Mouse (Mus musculus) neutrophil, adult 5-6 weeks (primary cell): ENCODE measurements around the gene Csf1. TPM values are rescaled to one million over a fixed set of nuclear protein-coding genes. Genes with fewer than 3 reads are reported as not detected.

Experiments used
- ATAC-seq: fragments of 151-379, 151-347 bp; 2 replicates; pipeline ENCODE4 v1.8.0; 2017; ENCODE audit warnings: mild to moderate bottlenecking, moderate TSS enrichment; ENCODE audit not compliant: insufficient number of reproducible peaks, poor library complexity, low FRiP score, severe bottlenecking; ENCODE audit errors: extremely low read depth
- total RNA-seq: library from RNA; stranded (forward); fragments of 200-1000 nt; gene quantifications from 2 replicates; pipeline ENCODE4 v1.2.3, GENCODE M21; 2017

Csf1 gene
- 94.7 and 94.9 TPM in 2 replicates for total RNA-seq

DNA sequence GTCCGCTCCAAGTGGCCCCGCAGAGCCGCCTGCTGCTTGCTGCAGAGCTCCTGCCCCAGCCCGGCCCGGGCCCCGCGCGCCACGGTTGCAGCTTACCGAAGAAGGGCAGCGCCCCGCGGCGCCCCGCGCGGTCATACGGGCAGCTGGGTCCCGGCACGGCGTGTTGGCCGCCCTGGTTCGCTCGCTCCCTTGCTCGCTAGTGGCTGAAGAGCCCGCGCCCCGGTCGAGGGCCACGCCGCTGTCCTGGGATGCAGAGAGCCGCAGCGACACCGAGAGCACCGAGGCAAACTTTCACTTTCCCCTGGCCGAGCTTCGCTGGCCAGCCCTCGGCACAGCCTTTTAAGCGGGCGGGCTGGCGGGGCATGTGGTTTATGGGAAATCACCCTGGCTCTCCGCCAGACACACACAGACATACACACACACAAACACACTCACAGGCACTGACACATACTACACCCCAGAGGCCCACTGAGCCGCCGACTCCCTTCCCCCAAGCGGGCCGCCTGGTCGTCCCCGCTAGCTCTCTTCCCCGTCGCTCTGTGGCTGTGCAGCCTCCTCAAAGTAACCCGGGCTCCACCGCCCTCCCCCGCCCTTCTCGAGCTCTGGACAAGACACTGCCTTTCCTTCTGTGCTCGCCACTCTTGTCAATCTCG, at the start of gene Csf1:
Csf1 (minus strand) TSS at position 541 of the 653 bp plus-strand sequence.
- ATAC-seq: peak; percentile 75

DNA sequence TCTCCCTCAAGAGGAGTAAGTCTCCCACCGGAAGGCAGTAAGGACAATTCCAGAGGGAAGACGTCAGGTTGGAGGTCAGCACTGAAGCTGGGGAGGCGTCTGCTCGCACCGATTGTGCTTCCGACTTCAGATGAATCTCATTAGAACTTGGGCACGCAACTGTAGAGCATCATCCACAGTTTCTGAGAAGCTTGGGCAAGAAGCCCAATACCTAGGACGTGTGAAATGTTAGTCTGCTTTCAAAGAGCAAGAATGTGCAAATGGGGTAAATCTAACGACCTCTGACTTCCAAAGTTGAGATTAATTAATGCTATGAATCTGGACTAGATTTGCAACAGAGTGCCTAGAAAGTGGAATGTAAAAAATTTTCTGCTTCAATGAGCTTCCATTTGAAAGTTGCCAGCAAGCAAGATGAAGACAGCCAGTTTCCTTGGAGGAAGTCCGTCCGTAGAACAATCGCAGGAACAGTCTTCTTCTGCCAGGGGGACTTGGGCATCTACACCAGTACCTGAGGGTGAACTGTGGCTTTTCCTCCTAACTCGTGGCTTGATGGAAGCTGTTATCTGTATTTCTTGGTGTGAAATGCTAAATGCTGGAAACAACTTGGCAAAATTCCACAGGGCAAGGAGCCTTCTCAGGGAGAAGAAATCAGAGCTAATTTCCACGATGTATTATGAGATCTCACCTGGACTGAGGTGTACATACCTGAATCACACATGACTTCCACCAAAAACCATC, 47.9 kb upstream of the Csf1 start:
- no peak for ATAC-seq

DNA sequence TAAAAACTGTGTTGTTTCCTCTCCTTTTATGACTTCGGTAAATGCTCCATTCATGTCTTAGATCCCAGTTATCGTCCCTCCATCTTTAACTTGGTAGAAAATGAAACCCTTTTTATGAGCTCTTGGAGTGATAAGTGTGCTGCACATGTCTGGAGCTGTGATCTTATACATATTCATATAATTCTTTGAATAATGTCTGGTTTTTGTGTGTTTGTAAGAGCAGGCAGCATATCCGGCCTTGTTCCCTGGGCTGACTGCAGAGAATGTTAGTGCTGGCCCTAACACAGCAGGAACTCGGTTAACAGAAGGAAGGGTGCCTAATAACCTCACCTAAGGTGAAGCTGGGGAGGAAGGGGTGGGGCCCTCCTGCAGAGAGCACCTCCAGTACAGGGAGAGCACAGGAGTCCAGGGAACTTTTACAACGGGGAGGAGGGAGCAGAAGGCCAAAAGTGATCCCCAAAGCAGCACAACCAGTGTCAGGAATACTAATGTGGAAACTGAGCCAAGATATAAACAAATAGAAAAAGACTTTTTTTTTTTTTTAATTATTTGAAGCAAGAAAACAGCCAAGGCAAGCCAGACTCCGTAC, 47.2 kb upstream of the Csf1 start:
- ATAC-seq: no peak

DNA sequence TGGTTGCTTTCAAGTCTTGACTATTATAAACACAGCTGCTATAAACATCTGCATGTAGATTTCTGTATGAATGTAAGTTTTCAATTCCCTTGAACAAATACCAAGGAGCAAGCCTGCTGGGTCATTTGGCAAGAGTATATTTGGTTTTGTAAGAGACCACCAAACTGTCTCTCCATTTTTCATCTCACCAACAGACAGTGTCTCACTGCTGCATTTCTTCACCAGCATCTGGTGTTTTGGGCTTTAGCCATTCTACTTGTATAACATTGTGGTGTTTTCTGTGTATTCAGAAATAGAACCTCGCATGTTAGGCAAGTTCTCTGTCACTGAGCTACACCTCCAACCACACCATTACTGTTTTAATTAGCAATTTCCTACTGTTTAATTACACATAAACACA, 46.6 kb upstream of the Csf1 start:
- no peak for ATAC-seq

DNA sequence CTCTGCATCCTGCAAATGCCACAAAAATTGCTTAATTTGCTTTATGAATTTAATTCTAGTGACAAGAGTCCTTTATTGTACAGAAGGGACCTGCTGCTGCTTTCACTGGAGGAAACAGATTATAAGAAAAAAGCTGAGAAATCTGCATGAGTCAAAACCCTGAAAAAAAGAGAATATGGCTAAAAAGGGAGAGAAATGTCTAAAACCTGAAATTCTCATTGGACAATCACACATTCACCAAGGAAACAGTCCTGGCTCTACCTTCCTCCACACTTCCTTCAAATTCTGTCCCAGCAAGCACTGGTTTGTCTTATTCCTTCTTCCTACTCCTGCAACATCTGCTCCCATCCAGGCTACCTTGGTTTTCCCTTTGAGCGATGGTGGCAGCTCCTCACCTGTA, 44.5 kb upstream of the Csf1 start:
- no peak for ATAC-seq

DNA sequence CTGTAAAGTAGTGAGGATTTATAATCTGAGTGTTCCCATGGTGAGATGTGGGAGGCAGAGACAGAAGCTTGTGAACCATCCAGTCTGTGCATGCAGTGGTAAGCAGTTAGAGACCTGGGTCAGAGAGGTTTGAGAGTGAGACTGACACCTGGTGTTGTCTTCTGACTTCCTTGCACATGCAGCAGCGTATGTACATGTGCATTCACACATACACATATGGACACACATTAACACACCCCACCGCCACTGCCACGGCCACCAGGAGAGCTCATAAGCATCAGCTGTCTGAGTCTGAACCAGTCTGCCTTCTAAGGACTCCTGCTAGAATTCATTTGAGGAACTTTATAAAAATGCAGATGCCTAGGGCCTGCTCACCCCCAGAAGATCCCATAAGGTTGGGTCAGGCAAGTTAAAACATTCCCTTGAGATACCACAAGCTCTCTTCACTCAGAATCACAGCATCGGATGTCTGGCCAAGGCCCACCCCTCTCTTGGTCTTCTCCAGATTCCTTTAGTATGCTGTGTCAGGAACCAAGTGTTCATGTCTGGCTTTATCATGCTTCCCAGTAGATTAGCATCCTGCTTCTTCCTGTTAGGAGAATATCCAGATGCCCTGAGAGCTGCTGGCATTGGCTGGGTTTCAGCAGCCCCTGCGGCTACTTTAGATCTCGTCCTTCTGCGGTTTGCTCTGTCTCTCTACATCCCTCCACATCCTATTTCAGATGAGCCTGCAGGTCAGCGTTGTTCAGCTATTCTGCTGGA, 42.1 kb upstream of the Csf1 start:
- ATAC-seq: no peak

DNA sequence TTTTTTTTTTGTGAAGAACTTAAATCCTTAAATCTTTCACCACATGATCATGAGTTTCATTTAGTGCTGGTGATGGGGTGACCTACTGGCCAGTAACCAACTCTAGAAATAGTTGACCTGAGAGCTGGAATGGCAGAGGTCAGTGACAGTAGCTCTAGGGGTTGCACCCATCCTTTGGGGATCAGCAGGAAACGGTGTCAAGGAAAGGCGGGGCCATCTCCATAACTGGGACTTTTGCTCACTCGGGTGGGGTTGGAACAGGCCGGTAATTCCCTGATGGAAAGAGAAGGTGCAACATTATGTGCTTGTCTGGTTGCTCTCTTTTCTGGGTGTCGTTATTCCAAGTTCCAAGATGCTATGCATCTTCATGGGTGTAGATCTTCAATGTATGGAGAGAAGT, 38.7 kb upstream of the Csf1 start:
- no peak for ATAC-seq

DNA sequence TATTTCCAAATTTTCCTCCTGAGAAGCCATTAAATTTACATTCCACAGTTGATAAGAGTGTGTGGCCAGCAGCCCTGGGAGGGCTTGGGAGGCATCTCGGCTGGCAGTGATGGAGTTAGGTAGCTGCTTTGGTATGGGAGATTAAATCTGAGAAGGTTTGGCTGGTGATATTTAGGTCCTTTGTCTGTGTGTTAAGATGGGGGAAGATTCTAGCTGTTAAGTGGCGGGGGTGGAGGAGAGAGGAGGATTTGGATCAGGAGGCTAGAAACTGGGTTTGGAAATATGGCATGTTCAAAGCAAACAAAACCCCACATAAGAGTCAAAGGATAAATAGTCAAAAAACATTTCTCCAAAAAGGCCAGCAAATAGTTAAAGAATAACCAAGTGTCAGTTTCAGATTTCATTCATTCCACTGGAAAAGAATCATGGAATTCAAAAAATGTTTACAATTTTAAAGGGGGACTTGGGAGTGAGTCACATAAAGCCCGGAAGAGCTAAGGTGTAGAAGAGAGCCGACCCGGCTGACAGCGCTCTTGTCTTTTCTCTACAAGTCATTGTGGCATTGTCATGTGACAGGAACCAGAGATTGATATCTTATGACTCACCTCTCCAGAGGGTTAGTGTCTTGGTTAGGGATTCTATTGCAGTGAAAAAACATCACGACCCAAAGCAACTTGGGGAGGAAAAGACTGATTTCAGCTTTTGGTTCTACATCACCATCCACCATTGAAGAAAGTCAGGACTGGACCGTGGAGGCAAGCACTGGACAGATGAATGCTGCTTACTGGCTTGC, 36.1 kb upstream of the Csf1 start:
- peak; percentile 53; the same call in 1 of the 2 replicates for ATAC-seq

DNA sequence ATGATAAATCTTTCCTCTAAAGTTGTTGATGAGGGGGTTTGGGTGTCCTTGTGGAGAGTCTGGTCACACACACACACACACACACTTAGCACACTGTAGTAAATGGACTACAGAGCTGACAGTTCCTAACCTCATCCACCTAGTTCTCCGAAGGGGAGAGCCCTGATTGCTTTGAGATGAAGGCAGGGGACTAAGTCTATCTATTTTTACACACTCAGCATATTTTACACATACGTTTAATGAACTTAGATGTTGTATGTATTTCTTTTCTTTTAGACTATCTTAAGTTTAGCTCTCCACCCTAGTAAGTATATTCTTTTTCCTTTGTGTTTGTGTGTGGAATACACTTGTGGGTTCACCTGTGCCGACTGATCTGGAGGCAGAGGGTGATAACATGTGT, 34.6 kb upstream of the Csf1 start:
- no peak for ATAC-seq

DNA sequence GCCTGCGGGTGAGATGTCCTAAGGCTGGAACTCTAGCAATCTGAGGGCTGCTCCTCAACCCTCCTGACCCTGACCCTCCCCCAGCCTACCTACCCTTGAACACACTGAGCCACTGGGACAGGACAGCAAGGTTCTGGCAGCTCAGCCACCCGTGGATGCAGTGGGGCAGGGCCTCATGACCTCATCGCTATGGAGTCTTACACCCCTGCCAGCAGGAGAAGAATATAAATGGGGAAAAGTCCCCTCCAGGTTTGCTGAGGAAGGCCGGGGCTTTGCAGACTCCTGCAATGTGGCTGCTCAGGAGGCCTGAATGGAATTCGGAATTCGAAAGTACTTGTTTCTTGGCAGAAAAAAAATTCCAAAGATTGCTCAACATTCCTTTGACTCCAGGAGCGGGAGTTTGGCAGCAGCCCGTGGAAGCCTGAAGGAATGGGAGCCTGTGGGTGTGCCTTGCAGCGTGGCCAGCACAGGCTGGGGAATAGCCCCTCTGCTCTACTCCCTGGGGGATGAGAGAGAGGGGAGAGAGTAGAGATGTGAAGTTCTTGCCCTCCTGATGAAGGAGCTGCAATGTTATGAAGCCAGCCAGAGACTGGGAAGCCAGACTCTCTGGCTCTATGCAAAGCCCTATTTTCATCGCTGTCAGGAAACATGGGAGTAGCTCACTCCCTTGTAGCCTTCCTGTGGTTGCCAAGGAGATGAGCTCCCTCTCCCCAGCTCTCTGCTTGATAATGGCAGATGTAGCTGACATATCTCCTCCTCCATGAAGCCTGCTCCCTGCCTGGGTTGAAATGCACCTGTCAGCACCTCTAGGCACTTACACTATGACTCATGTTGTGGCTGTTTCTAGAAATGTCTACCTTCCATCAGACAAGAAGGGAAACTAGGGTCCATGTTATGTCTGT, 33.3 kb upstream of the Csf1 start:
- ATAC-seq: no peak

DNA sequence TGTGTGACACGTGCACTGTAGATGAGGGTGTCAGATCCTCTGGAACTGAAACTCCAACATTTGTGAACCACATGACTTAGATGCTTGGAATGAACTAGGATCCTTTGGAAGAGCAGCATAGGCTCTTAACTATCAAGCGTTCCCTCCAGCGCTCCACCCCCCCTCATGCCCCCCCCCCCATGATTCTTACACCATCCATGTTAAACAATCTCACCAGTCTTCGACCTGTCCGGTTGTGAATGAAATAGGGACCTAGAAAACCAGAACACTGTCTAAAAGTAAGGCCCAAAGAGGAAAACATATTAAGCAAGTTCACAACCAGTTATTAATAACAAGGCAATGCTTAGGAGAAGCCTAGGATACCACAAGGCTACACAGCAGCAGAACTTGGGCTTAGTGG, 32.5 kb upstream of the Csf1 start:
- no peak for ATAC-seq

DNA sequence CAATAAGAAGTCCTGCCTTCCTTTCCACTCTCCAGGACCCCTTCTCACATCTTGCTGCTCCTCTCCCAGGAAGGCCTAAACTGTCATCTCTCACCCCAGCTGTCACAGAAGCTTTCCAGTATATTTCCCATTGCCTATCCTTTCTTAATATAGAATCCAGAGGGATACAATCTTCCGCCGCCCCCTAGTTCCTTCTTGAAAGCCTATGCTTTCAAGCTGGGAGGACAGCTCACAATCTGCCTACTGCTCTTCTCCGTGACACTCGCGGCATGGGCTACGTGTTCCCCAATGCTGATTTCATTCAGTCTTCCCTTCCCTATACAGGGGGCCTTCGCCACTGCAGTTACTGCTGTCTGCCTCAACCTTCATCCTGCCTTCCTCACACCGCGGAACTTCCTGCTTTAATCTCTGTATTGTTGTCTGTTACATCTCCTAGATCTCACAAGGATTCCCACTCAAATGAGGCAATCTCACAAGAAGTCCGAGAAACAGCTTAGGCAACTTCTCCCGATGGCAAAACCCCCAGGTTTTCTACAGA, 30.6 kb upstream of the Csf1 start:
- ATAC-seq: no peak

DNA sequence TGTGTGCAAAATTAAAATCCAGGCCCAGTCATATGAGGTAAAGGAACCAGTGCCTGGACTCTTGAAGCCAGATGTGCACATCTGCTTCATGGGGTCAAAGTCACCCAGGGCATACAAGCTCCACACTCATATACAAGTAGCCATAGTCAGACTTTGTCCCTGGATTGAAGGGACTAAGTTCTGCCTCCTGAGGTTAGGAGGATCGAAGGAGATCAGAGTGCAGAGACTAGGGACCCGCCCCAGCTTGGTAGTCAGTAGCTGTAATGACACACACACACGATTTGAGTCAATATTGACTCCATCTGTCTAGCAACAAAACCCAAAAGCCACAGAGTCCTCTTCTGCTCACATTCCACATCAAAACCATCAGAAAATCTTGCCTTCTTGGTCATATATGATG, 30.0 kb upstream of the Csf1 start:
- ATAC-seq: no peak

DNA sequence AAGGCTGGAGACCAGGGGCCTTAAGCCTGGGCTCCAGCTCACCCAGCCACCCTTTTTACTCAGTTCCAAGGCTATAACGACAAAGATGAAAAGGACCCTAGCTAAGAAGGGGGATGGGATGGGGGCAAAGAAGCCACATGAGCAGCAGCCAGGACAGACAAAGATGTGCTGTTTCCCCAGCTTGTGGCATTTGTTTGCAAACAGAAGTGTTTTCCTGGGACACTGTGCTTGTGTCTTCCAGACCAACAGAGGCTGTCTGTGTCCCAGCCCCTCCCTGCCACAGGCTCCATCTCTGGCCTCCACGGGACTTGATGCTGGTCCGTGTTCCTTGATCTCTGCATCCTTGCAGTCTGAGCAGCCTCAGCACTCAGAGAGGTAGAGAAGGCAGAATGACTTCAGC, 28.6 kb upstream of the Csf1 start:
- no peak for ATAC-seq

DNA sequence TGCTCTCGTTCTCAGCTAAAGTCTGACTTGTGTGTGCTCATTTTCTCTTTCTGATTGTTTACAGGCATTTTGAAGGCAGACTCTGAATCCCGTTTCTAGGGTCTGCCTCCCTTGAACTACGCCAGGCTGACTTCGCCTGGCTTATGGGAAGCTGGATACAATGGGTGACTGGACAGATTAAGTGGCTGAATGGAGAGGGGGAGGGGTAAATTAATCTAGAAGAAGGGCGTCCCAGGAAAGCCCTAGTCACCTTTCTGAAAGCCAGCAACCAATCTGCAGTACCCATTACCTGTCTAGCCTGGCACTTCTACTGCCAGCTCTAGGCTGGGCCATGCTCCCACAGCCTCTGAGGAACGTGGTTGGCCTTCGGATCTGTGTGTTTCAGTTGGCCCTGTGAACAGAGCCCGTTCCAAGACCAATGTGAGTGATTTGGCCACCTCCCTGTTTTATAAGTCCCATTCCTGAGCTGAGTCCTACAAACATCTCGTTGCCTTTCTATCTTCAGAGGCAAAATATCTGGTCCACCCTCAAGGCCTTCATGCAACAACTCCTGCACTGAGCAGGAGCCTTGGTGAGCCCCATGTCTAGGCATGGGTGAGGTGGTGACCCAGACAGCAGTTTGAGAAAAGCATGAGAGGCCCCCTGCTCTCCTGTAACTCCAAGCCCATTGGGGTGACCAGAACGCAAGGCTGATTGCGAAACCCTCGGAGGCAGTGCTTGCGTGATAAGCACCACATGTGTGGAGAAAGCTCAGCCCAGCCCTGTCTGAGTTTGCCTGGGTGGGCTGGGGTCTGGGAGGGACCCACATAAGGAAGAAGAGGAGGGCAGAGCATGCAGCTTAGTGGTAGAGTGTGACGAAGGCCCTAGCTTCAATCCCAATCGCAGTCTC, 27.6 kb upstream of the Csf1 start:
- no peak for ATAC-seq

DNA sequence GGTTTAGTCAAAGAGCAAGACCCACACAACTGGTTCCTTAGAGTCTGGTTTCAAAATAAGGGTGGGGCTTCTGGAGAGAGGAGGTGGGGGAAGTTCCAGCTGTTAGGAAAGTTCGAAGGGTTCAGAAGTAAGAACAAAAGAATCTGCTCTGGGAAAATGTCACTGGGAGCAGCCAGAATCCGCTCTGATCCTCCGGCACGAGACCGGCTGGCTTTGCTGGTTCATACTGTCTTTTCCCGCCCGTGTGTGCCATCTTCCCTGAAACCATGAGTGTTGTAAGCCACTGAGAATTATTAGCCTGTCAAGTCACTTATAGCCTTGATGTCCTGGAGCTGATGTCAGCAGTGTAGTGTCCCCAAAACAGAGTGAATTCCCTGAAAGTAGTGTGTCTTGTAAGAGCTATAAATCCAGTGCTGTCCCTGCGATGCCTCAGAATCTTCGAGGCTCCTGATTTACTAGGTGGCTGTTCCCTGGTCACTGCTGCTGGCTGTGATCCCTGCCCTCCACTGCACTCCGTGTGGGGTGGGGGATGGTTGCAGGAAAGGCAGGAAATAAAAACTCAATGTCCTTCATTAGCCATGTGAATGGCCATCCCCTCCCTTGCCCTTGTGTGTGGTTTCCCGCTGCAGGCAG, 26.8 kb upstream of the Csf1 start:
- ATAC-seq: no peak
